Mouse (Mus musculus) right cerebral cortex, postnatal 36 days (tissue): ENCODE measurements around the gene Wdr95.
A peak's percentile ranks its signal among the peaks of the same experiment; 100 is the strongest.

Source experiments
- DNase-seq, 2 experiments: peaks; one replicate each; pipeline ENCODE4 v3.0.0; 2022; ENCODE audit warnings: low spot score in 2 of 2, mixed read lengths in 1 of 2

Gene Wdr95

DNA sequence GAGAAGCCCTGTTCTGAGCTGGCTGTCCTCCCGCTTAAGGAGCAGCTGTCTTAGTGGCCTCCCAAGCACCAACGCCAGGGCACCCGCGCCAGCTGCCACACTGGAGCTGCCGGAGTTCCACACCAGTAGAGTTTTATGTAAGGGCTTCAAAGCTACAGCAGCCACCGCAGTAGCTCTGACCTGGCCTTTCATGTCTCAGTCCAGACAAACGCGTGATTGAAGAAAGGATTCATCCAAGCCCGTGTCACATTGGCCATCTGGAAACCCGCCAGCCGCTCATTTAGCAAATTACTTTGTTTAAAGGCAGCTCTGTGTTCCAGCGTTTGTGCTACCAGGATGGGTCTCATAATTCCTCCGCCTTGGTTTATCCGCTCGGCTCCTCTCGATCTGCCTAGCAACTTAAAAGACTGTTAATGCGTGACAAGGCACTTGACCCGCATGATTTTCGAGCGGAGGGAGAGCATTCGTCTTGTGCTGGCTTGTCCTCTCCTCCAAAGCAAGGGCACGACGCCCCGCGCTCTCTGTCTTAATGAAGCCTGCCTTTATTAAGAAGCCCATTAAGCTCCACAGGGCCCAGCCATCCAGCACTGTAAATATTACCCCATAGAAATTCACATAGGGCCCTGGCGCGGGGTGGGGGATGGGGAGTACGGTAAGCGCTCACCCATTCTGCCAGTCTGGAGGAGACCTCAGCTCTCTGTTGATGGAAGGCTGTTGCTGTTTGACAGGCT is at the start of gene Wdr95:
TSS of gene Wdr95 (plus strand) at position 681 of the 731 bp plus-strand sequence.
- peak; percentile 53 to 55 for DNase-seq

DNA sequence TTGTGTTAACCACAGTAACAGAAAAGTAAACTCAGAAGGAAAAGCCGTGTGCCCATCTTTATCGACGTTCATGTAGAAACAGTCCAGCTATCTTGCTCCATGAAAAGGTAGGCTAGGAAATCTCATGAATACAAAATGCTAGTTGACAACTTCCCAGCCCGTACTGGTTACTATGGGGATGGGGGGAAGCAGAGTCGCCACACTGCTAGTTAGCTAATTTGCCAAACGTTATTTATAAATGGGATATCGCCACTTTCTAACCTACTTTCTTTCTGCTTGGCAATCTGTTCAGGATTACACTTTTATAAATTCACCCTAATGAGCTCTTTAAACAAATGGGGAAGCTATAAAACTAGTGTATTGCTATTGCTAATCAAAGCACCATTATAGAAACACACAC is 46.6 kb upstream of the Wdr95 start:
- DNase-seq: no peak

DNA sequence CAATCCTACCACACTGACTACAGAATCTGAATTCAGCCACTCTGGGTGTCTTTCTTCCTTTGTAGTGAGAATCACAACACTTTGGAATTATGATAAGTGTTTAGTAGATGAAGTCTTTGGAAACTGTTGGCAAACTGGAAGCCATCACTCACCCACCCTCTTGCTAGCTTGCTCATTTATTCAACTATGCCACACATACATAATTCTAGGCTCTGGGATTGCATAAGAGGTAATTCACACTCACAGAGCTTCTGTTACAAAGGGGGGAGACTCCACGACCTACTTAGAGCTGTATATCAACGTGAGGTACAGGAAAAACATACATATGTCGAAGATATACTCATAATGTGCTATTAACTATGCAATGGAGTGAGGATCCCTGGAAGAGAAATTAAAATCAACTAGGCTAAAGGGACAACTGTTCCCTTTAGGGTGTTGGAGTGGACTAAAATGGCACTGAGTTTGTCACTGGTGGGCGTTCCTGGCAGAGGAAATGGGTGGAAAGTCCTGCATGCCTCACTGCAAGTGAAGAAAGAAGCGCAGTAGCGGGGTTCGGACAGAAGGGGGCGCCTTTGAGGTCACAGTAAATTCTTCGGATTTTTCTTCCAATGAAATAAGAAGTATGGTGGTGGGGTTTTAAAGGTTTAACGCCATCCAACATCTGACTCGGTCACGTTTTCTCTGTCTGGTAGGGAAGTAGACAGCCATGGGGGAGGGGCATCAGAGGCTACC is 45.0 kb upstream of the Wdr95 start:
- peak in 1 of 2 experiments; percentile 49 for DNase-seq

DNA sequence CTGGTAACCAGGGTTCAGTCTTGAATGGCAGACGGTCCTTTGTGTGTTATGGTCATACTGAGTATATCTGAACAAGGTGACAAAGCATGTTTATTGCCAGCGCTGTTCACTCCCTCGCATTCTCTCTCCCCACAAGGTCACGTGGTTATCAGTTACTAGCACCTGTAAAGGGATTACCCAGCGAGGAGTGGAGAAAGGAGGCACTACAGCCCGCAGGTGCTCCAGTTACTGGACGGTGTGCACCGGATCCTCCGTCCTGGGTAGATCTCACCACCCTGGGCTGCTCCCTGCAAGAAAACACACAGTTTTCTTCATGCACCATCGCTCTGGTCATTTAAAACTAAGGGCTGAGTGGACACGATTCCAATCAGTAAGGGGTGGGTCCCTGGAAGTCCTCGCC is 44.2 kb upstream of the Wdr95 start:
- DNase-seq: no peak

DNA sequence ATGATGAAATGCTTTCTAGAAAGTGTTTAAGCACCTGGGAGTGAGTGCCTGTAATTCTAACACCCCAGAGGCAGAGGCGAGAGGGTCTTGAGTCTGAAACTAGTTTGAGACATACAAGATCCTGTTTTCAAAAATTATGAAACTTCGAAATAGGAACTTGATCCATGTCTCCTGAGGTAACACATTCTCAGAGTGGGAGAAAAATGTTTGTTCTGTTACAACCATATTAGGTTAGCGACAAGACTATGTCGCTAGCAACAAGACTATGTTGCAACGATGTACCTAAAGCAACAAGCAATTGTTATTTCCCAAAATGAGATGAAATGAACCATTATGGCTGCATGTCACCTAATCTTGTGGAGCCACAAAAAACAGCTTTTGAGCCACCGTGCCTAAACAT is 43.0 kb upstream of the Wdr95 start:
- DNase-seq: no peak

DNA sequence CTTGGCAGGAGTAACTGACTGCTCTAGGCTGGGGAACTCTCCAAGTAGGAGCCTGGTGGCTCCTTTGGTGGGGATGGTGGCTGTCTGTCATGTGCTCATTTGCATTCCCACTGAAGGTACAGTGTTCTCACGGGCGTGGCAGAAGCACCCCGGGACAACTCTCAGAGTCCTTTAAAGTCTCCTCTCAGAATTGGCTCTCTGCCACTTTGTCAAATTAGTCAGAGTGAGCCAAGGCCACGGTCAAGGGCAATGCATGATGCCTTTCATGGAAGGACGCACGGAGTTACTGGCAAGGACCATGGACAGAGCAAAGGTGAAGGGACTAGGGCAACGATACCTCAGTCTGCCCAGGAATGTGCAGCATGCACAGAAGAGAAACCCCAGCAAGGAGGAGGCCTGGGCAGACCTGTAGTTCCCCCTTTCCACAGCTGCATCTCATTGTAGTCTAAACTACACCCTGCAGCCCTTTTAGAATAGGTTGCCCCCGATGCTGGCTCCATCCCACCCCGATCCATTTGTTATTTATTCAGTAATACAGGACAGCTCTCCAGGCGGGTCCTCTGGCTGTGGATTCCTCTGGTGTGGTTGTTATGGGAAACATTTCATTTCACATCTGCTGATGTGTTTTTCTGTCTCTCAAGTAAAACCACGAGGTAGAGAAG is 40.0 kb upstream of the Wdr95 start:
- DNase-seq: no peak

DNA sequence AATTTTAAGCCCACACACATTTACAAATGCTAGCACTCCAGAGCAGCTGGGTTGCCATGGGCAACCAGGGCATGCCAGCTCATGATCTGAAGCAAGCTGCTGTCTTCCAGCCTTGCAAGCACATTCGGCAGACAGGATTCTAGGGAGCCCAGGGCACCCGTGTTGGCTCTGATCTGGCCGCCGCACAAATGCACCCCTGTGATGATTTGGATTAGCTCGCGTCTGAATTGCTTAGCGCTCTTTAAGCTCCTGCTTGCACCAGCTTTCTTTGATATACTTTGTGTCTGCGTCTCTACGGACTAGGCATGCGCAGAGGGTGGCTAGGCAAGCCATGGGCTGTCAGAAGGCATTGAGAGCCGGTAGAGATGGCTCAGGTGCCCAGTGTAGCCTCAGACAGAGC is 39.3 kb upstream of the Wdr95 start:
- peak; percentile 78 to 84 for DNase-seq

DNA sequence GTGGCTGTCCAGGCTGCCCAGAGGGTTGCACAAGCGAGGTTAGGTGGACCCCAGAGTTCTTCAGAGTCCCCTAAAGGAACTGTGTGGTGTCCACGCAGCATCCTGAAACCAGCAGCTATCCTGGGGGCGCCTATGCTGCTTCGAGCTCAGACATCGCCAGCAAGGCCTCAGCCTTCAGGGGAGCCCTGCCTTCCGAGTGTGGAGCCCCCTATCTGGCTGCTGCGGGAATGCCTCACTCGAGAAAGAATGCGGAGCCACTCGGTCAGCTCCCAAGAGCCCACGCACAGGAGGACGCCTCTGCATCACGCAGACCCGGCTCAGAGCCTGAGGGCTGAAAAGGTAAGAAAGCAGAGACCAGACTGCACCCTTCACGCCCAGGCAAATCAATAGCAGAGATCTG is 38.2 kb upstream of the Wdr95 start:
- no peak for DNase-seq

DNA sequence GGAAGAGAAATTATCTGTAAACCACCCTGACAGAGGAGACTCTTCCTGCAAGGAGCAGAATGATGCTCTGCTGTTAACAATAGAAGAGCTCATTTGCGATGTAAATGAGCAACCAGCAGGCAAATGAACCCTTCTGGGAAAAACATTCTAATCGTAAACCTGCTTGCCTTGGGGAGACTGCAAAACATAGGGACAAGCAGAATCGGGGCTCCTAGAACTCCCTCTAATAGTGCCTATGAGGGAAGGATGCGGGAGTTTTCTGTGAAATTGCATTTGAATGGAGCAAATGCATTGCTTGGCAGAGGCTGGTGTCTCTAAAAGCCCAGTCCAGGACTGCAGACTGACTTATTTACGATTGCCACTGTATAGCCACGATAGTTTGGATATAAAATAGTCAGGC is 32.8 kb upstream of the Wdr95 start:
- no peak for DNase-seq

DNA sequence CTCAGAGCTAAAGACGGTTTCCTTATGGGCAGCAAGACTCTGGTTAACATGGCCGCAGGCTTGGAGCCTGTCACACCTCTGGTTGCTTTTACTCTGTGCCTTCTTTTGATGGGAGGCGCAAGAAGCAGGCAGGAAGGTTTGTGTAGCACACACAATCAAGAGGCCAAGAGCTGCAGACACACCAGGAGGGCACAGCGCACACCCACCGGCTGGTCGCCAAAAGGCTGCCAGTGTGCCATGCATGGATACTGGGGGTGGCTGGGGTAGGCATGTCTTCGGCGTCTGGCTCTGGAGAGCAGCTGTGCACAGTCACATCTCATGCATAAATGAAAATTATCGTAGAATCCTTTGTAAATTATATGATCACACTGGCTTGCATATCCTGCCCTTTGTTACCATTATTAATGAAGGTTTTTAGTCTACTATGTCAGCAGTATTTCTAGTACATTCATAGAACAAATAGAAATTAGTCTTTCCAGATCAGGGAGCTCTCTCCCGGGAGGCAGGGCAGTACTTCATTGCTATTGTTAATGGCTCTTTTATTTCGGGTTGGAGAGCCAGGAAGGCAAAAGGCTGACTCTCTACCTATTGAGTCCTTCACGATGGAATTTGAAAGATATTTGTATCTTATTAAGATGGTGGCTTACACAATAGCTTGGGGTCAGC is 31.9 kb upstream of the Wdr95 start:
- DNase-seq: no peak

DNA sequence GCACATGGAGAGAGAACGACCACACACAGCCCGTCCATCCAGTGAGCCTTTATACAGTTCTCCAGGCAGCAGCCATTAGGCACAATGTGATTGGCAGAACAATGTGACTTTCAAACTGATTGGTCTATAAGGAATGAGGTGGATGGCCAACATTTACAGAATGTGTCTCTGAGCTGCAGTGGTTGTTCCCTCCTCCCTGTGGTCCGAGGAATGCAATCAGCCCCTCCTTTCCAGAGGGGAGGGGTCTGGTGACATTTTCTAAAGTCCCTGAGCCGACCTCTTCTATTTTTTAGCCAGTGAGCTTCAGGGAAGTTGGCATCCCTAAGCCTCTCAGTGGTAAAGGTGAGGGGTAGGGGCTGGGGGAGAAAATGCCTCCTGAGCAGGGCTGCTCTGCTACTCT is 28.5 kb upstream of the Wdr95 start:
- DNase-seq: no peak

DNA sequence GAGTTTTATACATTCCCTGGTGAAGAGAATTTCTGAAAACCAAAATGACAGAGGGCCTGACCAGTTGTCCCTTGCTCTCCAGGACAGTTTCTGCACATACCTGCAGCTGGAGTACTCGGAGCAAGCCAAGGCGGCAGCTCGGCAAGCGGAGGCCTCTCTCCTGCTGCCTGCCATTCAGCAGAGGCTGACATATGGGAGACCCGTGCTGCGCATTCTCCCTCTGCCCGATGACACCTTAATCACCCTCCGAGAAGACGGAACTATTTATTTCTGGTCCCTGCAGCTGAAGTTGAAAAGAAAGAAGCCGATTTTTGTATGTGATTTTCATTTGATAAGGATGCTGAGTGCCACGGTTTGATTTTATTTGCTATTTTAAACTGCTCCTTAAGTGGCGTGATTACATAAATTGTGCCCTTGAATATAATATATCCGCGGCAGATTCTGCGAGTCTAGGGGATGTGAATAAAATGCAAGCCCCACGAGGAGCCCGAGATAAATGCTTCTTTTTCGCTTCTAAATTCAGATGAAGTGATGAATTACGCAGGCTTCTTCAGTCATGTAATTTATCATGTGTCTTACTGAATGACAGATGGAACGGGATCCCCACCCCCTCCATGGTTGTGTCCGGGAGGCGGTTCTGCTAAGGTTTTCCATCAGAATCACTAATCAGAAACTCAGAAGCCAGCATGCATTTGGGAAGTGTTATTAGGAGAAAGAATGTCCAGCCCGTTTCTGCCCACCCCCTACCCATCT is 24.9 kb upstream of the Wdr95 start:
- DNase-seq: no peak

DNA sequence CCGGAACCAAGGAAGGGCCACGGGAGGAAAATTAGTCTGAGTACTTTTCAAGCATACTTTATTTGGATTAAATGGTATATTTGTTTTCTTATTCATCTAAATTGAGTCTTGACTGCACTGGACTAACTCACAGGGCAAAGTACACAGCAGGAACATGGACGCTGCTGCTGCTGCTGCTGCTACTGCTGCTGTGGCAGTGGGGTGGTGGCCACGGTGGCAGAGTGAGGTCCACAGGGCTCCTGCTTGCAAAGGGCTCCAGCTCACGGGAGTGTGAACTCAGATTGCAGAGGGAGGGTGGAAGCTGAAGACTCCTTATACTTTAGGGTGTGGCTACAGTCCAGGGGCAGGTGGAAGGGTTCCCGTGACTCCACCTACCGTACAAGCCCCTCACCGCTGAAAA is 23.5 kb upstream of the Wdr95 start:
- DNase-seq: no peak

DNA sequence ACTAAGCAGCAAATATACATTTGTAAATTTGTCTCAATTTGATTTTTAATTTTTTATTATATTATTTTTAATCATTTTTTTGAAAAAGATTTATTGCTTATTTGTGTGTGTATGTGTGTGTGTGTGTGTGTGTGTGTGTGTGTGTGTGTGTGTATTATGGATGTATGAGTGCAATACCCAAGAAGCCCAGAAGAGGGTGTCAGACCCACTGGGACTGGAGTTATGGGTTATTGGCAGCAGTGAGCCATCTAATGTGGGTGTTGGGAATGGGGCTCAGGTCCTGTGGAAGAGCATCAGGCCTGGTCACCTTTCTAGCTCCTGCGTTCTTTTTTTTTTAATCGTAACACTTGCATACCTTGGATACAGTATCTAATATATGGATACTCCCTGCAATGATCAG is 22.4 kb upstream of the Wdr95 start:
- no peak for DNase-seq

DNA sequence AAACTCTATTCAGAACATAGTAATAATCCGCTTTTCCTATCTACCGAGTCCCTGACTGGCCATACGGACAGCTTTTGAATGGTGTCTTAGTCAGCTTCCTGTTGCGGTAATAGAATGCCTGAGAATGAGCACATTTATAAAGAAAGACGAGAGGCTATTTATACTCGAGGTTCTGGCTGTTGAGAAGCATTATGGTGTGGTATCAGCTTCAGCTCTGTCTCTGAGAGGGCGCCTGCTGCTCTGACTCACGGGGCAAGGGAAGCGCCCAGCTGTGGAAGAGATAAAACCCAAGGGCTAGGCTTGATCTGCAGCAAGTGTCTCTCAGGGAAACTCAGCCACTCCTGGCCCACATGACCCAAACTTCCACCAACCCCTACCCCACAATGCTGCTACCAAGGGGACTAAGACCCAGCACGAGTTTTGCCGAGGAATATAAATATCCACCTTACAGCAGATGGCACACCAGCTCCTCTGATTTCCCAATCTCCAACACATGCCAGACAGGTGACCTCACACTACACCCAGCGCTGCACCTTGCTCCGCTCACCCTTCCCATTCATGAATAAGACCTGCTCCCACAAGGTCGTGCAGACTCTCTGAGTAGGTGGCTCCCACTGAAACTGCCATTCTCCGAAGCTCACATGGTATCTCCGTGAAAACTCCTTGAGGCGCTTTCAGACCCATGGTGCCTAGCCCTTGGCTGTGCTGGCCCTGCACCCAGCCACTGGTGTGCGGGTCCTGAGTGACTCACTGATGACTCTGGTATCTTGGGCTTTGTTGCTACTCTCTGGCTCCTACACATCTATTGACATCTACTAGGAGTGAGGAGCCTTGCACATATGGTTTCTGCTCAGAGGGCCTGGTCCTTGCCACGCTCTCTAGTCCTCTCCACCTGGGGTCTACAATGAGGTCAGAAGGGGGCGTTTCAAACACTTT is 20.1 kb upstream of the Wdr95 start:
- DNase-seq: no peak

DNA sequence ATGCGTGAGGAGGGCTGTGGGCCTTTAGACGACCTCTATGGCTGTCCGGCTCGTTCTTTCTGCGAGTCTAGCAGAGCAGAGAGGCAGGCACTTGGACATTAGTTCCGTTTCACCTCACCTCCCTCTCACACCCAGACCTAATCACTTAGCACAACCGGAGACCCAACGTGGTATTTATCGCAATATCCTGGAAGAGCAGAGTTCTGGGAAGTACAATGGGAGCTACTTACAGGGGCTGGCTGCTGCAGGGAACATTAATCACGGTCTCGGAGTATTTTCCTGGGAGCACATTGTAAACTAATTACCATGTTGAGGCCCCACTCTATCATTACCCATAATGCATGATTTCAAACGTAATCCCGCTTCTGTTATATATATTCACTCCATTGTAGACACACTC is 18.2 kb upstream of the Wdr95 start:
- DNase-seq: no peak

DNA sequence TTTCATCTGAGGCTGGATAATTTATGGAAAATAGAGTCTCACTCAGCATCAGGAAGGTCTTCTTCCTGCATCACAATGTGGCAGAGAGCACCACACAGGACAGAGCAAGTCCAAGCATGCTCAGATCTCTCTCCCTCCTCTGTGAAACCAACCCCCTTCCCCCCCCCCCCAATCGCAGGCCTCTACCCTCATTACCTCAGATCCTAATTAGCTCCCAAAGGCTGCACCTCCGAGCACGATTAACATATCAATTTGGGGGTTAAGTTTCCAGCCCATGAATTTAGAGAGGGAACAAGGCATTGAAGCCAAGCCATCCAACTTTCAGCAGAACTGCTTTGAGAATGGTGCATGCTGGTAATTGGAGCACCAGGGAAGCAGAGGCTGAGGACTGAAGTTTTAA is 15.8 kb upstream of the Wdr95 start:
- DNase-seq: no peak

DNA sequence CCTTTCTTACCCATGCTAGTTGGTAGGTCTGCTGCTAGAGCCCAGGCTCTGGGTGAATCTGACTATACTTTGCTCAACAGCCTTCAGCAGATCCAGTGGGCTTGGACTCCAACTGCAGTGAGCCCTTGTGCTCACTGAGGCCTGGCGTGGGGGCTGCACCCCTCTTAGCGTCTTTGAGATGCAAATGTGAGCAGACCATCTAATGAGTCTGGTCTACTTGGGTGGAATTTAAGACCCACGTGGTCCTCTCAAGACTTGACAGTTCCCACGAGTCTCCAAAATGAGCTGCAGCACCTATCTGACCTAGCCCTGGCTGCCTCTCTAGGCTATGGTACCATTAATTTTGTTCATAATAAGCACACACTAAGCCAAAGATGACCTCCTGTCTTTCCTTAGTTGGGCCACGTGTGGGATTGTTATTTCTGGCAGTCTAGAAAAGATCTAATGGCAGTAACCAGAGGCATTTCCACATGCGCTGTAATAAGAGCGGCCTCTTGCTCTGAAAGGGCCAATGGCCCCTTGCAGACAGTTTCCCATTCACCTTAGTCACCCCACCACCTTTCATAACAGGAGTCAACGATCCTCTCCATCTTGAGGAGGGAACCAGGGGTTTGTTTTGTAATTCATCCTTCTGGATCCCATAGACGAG is 14.9 kb upstream of the Wdr95 start:
- DNase-seq: no peak

DNA sequence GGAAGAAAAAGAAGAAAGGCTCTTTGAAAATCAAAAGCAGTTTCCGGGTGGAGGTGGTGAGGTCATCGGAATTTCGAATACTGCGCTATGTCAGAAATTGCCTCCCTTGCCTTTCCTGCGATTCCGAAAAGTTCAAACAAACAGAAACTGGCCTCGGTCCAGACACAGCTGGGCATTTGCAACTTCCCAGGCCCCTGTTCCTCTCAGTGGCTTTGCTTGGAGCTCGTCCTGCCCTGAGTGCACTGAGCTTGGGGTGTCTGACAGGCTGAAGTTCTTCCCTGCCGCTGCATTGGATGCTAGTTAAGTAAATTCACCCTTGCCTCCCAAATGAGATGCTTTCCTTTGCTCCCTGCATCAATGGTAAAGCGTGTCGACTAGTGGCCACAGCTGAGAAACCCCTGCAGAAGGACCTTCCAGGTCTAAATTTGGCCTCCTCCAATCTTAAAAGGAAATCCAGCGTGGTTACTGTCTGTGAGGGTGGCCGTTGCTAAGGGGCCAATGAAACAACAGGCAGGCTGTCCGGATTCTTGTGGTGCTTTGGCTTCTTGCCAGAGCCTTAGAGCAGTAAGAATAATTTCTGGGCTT is 14.3 kb upstream of the Wdr95 start:
- DNase-seq: no peak

DNA sequence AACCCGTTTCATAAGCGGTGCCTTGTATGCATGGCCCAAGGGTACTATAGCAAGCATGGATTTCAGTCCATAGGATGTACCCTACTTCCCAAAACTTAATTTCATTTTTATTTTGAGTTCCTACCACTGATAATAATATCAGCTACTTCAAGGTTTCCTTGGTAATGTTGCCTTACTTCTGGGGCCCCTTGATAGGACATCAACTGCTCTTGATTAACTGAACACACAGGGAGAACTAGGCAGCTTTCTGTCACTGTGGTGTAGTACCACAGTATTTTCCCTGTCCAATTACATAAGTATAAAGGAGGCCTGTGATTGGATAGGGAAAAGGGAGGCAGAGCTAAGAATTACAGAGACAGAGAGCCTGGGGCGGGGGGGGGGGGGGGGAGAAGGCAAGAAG is 13.6 kb upstream of the Wdr95 start:
- no peak for DNase-seq
